Mouse (Mus musculus) E14TG2a.4 (cell line): ENCODE measurements at regions not wholly inside any gene's neighbourhood (a gene's known extent, or its start where the extent isn't known, plus 50 kb on each side); places are given as distances from the start of the nearest gene placed in this dataset.

Experiments
- CTCF ChIP-seq: conservative IDR thresholded peaks from 2 replicates; pipeline ENCODE4 v1.5.1; 2014; ENCODE audit warnings: low read length
- NANOG ChIP-seq: IDR thresholded peaks from 2 replicates; pipeline ENCODE4 v1.6.1; 2014; ENCODE audit warnings: borderline replicate concordance, low read length, mixed read lengths
- POU5F1 ChIP-seq: IDR thresholded peaks from 2 replicates; pipeline ENCODE4 v1.6.1; 2014; ENCODE audit warnings: low read length, borderline replicate concordance

- no peak for TF ChIP-seq CTCF
- no peak for TF ChIP-seq NANOG
- TF ChIP-seq POU5F1: no peak
These were observed 531.7 kb downstream of the Zfp536 start for GRCm38 (mm10) chr7:37241781-37242180.
